Mouse (Mus musculus) gastrocnemius, postnatal 36 days (tissue): ENCODE data around the gene Erich2. TPM values are rescaled to one million over a fixed set of nuclear protein-coding genes. Genes with fewer than 3 reads are reported as not detected.

Experiments used
- total RNA-seq, 2 experiments: library from RNA; stranded (reverse); gene quantifications; 2 replicates each; pipeline ENCODE4 v1.2.3; 2021

The Erich2 gene
- total RNA-seq, 2 experiments from 2014 or later = not detected

Other genes with a start within 250 kb of the Erich2 start
- not detected for gene Sp5, start 33.9 kb upstream of the Erich2 start, total RNA-seq
- gene Gad1, start 44.3 kb downstream of the Erich2 start, total RNA-seq = 1 to 10 TPM; 1.1 to 1.6 TPM
- 10 to 100 TPM; 67.3 to 72.1 TPM for gene Gorasp2, start 152.8 kb downstream of the Erich2 start, total RNA-seq
- gene Gm26558, start 153.3 kb downstream of the Erich2 start, total RNA-seq = under 1 TPM in 1 of 2 experiments, not detected in 1; 0.30 TPM